Mouse (Mus musculus): Measurements from ENCODE around the gene 4930404H24Rik.

GRCm38 (mm10) chr2:153493393-153493731, 772 bp downstream of the 4930404H24Rik start:
- TF ChIP-seq CTCF (IDR thresholded peaks at IDR 0.05; ENCODE audit: low read depth) (no peak), EP300 (optimal IDR thresholded peaks at IDR 0.05) (no peak)
